Mouse (Mus musculus): Measurements from ENCODE around the gene Smtnl1.
"Not testable (repeated sequence)": the region's sequence is repeated elsewhere in the genome, so short reads cannot be mapped to it uniquely, and the experiment has no call there.

The Smtnl1 gene

GRCm38 (mm10) chr2:84838593-84838949 lies 16.1 kb upstream of the Smtnl1 start, which contains the start of gene Slc43a1:
Slc43a1 (plus strand) TSS chr2:84838850.
- no peak for DNase-seq (ENCODE audit: low spot score in 2 of 2)

GRCm38 (mm10) chr2:84837817-84838592 lies 15.6 kb upstream of the Smtnl1 start:
- DNase-seq (ENCODE audit: low spot score in 2 of 2): peak; percentile 39 to 41

GRCm38 (mm10) chr2:84837107-84837506 lies 14.7 kb upstream of the Smtnl1 start:
- DNase-seq (ENCODE audit: low spot score in 2 of 2): peak; percentile 54 to 58

GRCm38 (mm10) chr2:84831666-84832391 lies 9.4 kb upstream of the Smtnl1 start:
- DNase-seq (ENCODE audit: low spot score in 2 of 2): peak; percentile 70 to 87

GRCm38 (mm10) chr2:84827283-84827920 lies 5.0 kb upstream of the Smtnl1 start:
- DNase-seq (ENCODE audit: low spot score in 2 of 2): no peak

- DNase-seq (ENCODE audit: low spot score in 2 of 2): peak; percentile 36 to 40
Observed at GRCm38 (mm10) chr2:84826488-84827282, 4.2 kb upstream of the Smtnl1 start, which contains the start of gene Timm10. Timm10 (plus strand) TSS chr2:84826997.

- DNase-seq (ENCODE audit: low spot score in 2 of 2): no peak
Observed at GRCm38 (mm10) chr2:84823237-84823636, 785 bp upstream of the Smtnl1 start.

- DNase-seq (ENCODE audit: low spot score in 2 of 2): no peak
Observed at GRCm38 (mm10) chr2:84819861-84820260, 2.6 kb downstream of the Smtnl1 start.

- DNase-seq (ENCODE audit: low spot score in 2 of 2): no peak
Observed at GRCm38 (mm10) chr2:84812676-84813075, 9.8 kb downstream of the Smtnl1 start.

- DNase-seq (ENCODE audit: low spot score in 2 of 2): no peak
Observed at GRCm38 (mm10) chr2:84811880-84812279, 10.6 kb downstream of the Smtnl1 start.

- peak; percentile 66 to 77 for DNase-seq (ENCODE audit: low spot score in 2 of 2)
Observed at GRCm38 (mm10) chr2:84810886-84811577, 11.4 kb downstream of the Smtnl1 start.

GRCm38 (mm10) chr2:84810526-84810885 lies 11.9 kb downstream of the Smtnl1 start:
- no peak for DNase-seq (ENCODE audit: low spot score in 2 of 2)

- DNase-seq (ENCODE audit: low spot score in 2 of 2): no peak
Observed at GRCm38 (mm10) chr2:84809330-84809729, 13.1 kb downstream of the Smtnl1 start.

GRCm38 (mm10) chr2:84806546-84806945 lies 15.9 kb downstream of the Smtnl1 start:
- DNase-seq (ENCODE audit: low spot score in 2 of 2): no peak

GRCm38 (mm10) chr2:84803963-84804362 lies 18.5 kb downstream of the Smtnl1 start:
- no peak for DNase-seq (ENCODE audit: low spot score in 2 of 2)

- DNase-seq (ENCODE audit: low spot score in 2 of 2): not testable (repeated sequence)
Observed at GRCm38 (mm10) chr2:84801223-84801622, 21.2 kb downstream of the Smtnl1 start.

GRCm38 (mm10) chr2:84800304-84800703 lies 22.1 kb downstream of the Smtnl1 start:
- DNase-seq (ENCODE audit: low spot score in 2 of 2): no peak

GRCm38 (mm10) chr2:84799041-84799561 lies 23.4 kb downstream of the Smtnl1 start:
- peak in 1 of 2 experiments; percentile 42 for DNase-seq (ENCODE audit: low spot score in 2 of 2)

GRCm38 (mm10) chr2:84798493-84798921 lies 23.9 kb downstream of the Smtnl1 start, which contains the start of gene Ube2l6:
Ube2l6 (plus strand) TSS chr2:84798828.
- DNase-seq (ENCODE audit: low spot score in 2 of 2): peak; percentile 8 to 11

- peak in 1 of 2 experiments; percentile 31 for DNase-seq (ENCODE audit: low spot score in 2 of 2)
Observed at GRCm38 (mm10) chr2:84797833-84798492, 24.5 kb downstream of the Smtnl1 start.
